Mouse (Mus musculus): ENCODE results near the gene Lmtk2.

GRCm38 (mm10) chr5:144053450-144053849, 46.8 kb upstream of the Lmtk2 start:
- TF ChIP-seq E2F4 (IDR thresholded peaks at IDR 0.05; ENCODE audit: borderline replicate concordance, low read depth, low read length) (no peak), POLR2A (IDR thresholded peaks at IDR 0.05; ENCODE audit: control insufficient read depth in 1 of 2, insufficient read depth in 1 of 2, low read depth in 1 of 2, low read length in 2 of 2, poor library complexity in 1 of 2) (no peak), CTCF (IDR thresholded peaks at IDR 0.05 in 2 of 3, conservative IDR thresholded peaks at IDR 0.05 in 1 of 3; ENCODE audit: control insufficient read depth in 1 of 3, insufficient read depth in 1 of 3, low read depth in 2 of 3, low read length in 3 of 3, poor library complexity in 1 of 3, severe bottlenecking in 1 of 3) (no peak), CHD1 (IDR thresholded peaks at IDR 0.05; ENCODE audit: low read depth, low read length) (no peak), TAL1 (IDR thresholded peaks at IDR 0.05; ENCODE audit: low read length) (no peak), ZMIZ1 (IDR thresholded peaks at IDR 0.05; ENCODE audit: low read depth, low read length) (no peak), EP300 (IDR thresholded peaks at IDR 0.05; ENCODE audit: low read depth in 1 of 2, low read length in 2 of 2) (no peak), CHD2 (IDR thresholded peaks at IDR 0.05; ENCODE audit: low read length) (no peak), RAD21 (IDR thresholded peaks at IDR 0.05; ENCODE audit: low read depth, low read length) (no peak), NELFE (IDR thresholded peaks at IDR 0.05; ENCODE audit: low read depth, low read length) (no peak), ETS1 (IDR thresholded peaks at IDR 0.05; ENCODE audit: low read depth, low read length) (no peak), GABPA (IDR thresholded peaks at IDR 0.05; ENCODE audit: low read depth, low read length) (no peak)
